Mouse (Mus musculus) forebrain, embryonic 11.5 days (tissue): ENCODE data around the gene Nsg1. TPM values are rescaled to one million over a fixed set of nuclear protein-coding genes. Genes with fewer than 3 reads are reported as not detected.

Experiments
- ATAC-seq: fragments of 200-750 bp; cut with Nextera tagmentation; replicated peaks from 2 replicates; pipeline ENCODE4 v1.8.0; 2017; ENCODE audit warnings: moderate TSS enrichment; ENCODE audit not compliant: low FRiP score
- DNase-seq: peaks from one replicate; pipeline ENCODE4 v3.0.0-alpha.2; 2017; ENCODE audit warnings: low spot score
- H3K27ac ChIP-seq: fragments of 300-500 bp; sonication (generic); 2 replicates; pipeline ENCODE4 v1.5.1; 2014; ENCODE audit warnings: low read depth, low read length
- H3K27me3 ChIP-seq: fragments of 300-500 bp; sonication (generic); 2 replicates; pipeline ENCODE4 v1.6.1; 2014; ENCODE audit warnings: mild to moderate bottlenecking, low read length, mixed read lengths; ENCODE audit not compliant: control insufficient read depth, insufficient read depth
- H3K36me3 ChIP-seq: fragments of 300-500 bp; sonication (generic); 2 replicates; pipeline ENCODE4 v1.6.1; 2014; ENCODE audit warnings: mild to moderate bottlenecking, low read length, moderate library complexity, mixed read lengths; ENCODE audit not compliant: control insufficient read depth, insufficient read depth
- H3K4me1 ChIP-seq: fragments of 300-500 bp; sonication (generic); replicated peaks from 2 replicates; pipeline ENCODE4 v1.6.1; 2014; ENCODE audit warnings: low read length, mixed read lengths; ENCODE audit not compliant: control insufficient read depth, insufficient read depth
- H3K4me2 ChIP-seq: fragments of 300-500 bp; sonication (generic); 2 replicates; pipeline ENCODE4 v1.6.1; 2014; ENCODE audit warnings: low read depth, mild to moderate bottlenecking, low read length, moderate library complexity, mixed read lengths; ENCODE audit not compliant: severe bottlenecking
- H3K4me3 ChIP-seq: fragments of 300-500 bp; sonication (generic); 2 replicates; pipeline ENCODE4 v1.5.1; 2014; ENCODE audit warnings: low read depth, low read length
- H3K9ac ChIP-seq: fragments of 300-500 bp; sonication (generic); 2 replicates; pipeline ENCODE4 v1.6.1; 2014; ENCODE audit warnings: low read length
- H3K9me3 ChIP-seq: fragments of 300-500 bp; sonication (generic); 2 replicates; pipeline ENCODE4 v1.6.1; 2016; ENCODE audit warnings: low read length, mixed read lengths; ENCODE audit not compliant: control insufficient read depth
- WGBS: fragments of 180-500 bp; shearing (Covaris S2); extraction: QIAGEN DNeasy Blood & Tissue Kit; methylation state at CpG from one replicate; pipeline ENCODE4 v1.1.7; 2014; 5-methylcytosine and 5-hydroxymethylcytosine counted together
- polyA plus RNA-seq: library from polyadenylated mRNA; unstranded; fragments of >200 nt; fragmentation: Nextera tagmentation; extraction: Ambion mirVana; gene quantifications from 2 replicates; pipeline ENCODE4 v1.2.1, GENCODE M21; 2014

Nsg1 gene
- polyA plus RNA-seq, 1 experiment from 2014 or later: 54.3 TPM

DNA sequence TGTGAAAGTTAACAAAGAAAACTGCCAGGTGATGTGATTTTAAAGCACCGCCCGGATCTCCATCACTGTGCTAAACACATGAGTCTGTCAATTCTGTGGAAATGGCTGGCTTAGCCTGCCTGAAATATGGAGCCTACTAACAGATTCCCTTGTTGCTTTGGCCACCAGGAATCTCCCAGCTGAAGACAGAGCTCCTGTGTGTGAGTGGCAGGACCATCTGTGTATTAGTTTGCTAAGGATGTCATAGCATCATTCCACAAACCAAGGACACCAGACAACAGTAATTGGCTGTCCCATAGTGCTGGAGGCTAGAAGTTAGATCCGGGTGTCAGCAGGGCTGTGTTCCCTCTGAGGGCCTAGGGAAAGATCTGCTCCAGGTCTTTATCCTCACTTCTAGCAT, 31.2 kb upstream of the Nsg1 start:
- Histone ChIP-seq H3K4me1 (no peaks in the 10 kb centered on the region), H3K9ac (no peak overlapping the region), H3K4me3 (no peak overlapping the region), H3K4me2 (no peak overlapping the region), H3K27me3 (no peaks in the 10 kb centered on the region), H3K27ac (no peak overlapping the region), H3K9me3 (no peaks in the 10 kb centered on the region; the same call in 1 of the 2 replicates), H3K36me3 (no peaks in the 10 kb centered on the region)
- no peak for DNase-seq
- 95% methylated on average over 3 of the region's 3 CpGs for WGBS
- no peak for ATAC-seq

- Histone ChIP-seq H3K9ac (no peak overlapping the region), H3K27ac (no peak overlapping the region), H3K4me3 (no peak overlapping the region), H3K9me3 (no peaks in the 10 kb centered on the region; the same call in 1 of the 2 replicates), H3K36me3 (no peaks in the 10 kb centered on the region), H3K27me3 (no peaks in the 10 kb centered on the region), H3K4me2 (no peak overlapping the region), H3K4me1 (no peaks in the 10 kb centered on the region)
- DNase-seq: no peak
- ATAC-seq: no peak
- 85% methylated on average over 2 of the region's 2 CpGs for WGBS
Measured at GRCm38 (mm10) chr5:38187006-38187405, 27.3 kb upstream of the Nsg1 start.

GRCm38 (mm10) chr5:38184688-38185285, 25.1 kb upstream of the Nsg1 start:
- DNase-seq: no peak
- Histone ChIP-seq H3K9me3 (no peaks in the 10 kb centered on the region; the same call in 1 of the 2 replicates), H3K9ac (no peak overlapping the region), H3K4me3 (no peak overlapping the region), H3K4me1 (no peaks in the 10 kb centered on the region), H3K36me3 (no peaks in the 10 kb centered on the region), H3K27ac (no peak overlapping the region), H3K4me2 (no peak overlapping the region), H3K27me3 (no peaks in the 10 kb centered on the region)
- WGBS: 90% methylated on average over 6 of the region's 6 CpGs
- no peak for ATAC-seq

DNA sequence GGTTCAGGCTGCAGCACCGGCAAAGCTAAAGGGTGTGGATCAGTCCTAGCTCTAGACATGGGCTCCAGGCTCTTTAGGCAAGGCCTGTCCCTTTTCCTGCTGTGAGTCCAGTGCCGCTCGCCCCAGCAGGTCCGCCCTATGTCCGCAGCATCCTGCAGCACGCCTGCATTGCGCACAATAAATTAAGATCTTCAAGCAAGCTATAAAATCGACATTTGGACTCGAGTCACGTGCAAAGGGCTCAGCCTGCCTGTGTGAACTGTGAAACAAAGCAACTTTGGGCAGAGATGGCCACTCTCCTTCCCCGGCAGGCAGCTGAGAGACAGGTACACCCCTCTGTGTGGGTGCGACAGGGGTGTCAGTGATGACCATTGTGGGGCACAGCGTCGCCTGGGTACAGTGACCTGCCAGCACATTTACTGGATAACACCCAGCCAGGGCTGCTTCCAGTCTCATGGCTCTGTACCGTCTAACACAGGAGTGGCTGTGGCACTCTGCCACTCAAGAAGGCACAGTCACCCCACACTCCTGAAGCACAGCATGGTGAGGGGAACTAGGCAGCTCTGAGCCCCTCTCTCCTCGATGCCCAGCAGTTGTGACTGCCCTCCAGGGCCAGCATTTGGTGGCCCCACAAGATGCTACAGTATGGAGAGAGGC, 14.7 kb upstream of the Nsg1 start:
- ATAC-seq: no peak
- WGBS: 86% methylated on average over 16 of the region's 16 CpGs
- Histone ChIP-seq H3K4me2 (no peak overlapping the region), H3K9me3 (no peaks in the 10 kb centered on the region), H3K9ac (no peak overlapping the region), H3K27ac (no peak overlapping the region), H3K27me3 (no peaks in the 10 kb centered on the region), H3K36me3 (no peaks in the 10 kb centered on the region), H3K4me3 (no peak overlapping the region), H3K4me1 (no peaks in the 10 kb centered on the region)
- no peak for DNase-seq

DNA sequence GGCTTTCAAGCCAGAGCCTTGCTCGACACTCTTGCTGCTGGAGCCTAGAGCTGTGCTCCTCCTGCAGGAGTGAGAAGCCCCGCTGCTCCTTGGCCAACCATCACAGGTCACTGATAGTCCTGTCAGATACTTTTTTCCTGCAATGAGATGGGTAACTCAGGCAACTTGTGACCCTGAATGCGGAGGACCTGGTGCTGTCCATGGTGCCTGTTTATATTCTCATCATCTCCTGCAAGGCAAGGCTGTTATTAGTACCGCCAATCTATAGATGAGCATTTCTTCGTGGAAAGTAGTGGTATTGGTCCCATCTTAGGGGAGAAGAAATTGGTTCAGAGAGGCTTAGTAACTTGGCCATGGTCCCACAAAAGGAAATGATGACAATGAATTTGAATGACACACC, 14.1 kb upstream of the Nsg1 start:
- Histone ChIP-seq H3K4me1 (no peaks in the 10 kb centered on the region), H3K9ac (no peak overlapping the region), H3K27me3 (no peaks in the 10 kb centered on the region), H3K36me3 (no peaks in the 10 kb centered on the region), H3K9me3 (no peaks in the 10 kb centered on the region), H3K4me2 (no peak overlapping the region), H3K4me3 (no peak overlapping the region), H3K27ac (no peak overlapping the region)
- no peak for ATAC-seq
- DNase-seq: no peak
- WGBS: 65% methylated on average over 5 of the region's 5 CpGs

- H3K36me3 ChIP-seq: no peaks in the 10 kb centered on the region
- no peaks in the 10 kb centered on the region for H3K27me3 ChIP-seq
- no peak overlapping the region for H3K27ac ChIP-seq
- no peak overlapping the region for H3K4me2 ChIP-seq
- ATAC-seq (no peak), DNase-seq (no peak)
- H3K4me1 ChIP-seq: no peaks in the 10 kb centered on the region
- H3K9me3 ChIP-seq: no peaks in the 10 kb centered on the region
- WGBS: 84% methylated on average over 11 of the region's 11 CpGs
- H3K4me3 ChIP-seq: no peak overlapping the region
- H3K9ac ChIP-seq: no peak overlapping the region
Measured at GRCm38 (mm10) chr5:38168497-38168896, 8.8 kb upstream of the Nsg1 start.

DNA sequence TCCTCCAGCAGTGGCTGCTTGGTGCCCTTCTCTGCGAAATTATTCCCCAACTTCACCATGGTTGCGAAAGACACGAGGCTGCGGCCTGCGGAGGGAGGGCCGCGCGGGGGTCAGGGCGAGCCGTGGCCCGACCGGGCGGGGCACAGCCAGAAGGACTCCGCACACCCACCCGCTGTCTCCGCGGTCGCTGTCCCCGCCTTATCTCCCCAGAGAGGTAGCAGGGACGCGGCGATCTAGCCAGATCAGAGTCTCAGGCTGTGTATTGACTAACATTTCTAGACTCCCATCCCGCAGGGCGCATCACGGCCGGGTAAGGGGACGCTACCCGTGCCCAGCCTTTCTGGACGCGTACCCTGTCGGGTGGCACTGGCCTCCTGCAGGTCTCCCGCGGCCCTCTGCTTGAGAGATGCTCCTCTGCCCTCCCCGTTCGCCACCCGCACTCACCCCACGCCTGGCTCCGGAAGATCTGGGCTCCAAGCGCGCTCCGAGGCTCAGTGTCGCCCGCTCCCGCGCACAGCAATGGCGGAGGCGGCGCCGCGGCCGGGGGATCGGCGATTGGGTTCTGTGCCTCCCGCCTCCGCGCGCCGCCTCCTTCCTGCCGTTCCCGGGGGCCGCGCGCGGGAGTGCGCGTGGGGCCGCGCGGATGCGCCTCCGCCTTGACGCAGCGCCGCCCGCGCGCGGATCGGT, 617 bp downstream of the Nsg1 start:
- no peaks in the 10 kb centered on the region for H3K9me3 ChIP-seq
- peak overlapping the region; percentile 99 for H3K9ac ChIP-seq
- peak; percentile 85 for DNase-seq
- H3K27ac ChIP-seq: peak overlapping the region; percentile 52; the same call in 1 of the 2 replicates
- 0% methylated on average over 79 of the region's 79 CpGs for WGBS
- H3K4me3 ChIP-seq: peak overlapping the region; percentile 86
- H3K27me3 ChIP-seq: 0 out of 2 replicates have a peak, but pooled peaks cover 4% of the 10 kb centered on the region
- H3K4me2 ChIP-seq: peak overlapping the region; percentile 70
- H3K4me1 ChIP-seq: peaks cover 3% of the 10 kb centered on the region; the same call in 1 of the 2 replicates
- ATAC-seq: peak; percentile 77
- peaks cover 30% of the 10 kb centered on the region for H3K36me3 ChIP-seq

DNA sequence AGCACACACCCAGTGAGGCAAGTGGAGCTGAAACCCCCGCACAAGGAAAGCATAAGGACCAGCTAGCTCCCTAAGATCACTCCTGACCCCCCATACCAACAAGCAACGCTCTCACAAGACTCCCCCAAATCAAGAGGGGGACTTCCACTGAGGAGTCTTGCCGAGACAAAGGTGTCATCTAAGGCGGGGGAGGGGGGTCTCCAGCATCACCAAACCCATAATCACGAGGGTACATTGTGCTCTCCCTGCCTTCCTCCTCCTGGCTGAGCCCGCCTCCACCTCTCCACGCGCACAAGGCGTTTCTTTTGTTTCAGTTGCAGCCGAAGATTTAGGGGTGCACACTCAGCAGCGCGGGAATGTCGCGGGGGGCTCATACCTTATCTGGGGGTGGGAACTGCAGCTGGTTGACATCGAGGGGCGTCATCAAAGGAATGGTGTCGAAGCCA, 1.2 kb downstream of the Nsg1 start:
- H3K4me3 ChIP-seq: peak overlapping the region; percentile 86
- H3K27me3 ChIP-seq: 0 out of 2 replicates have a peak, but pooled peaks cover 4% of the 10 kb centered on the region
- under 1% methylated on average over 17 of the region's 17 CpGs for WGBS
- peak overlapping the region; percentile 52; the same call in 1 of the 2 replicates for H3K27ac ChIP-seq
- peak overlapping the region; percentile 99 for H3K9ac ChIP-seq
- peak overlapping the region; percentile 70 for H3K4me2 ChIP-seq
- no peaks in the 10 kb centered on the region for H3K9me3 ChIP-seq
- peaks cover 32% of the 10 kb centered on the region for H3K36me3 ChIP-seq
- peak; percentile 75 for DNase-seq
- ATAC-seq: peak; percentile 45
- H3K4me1 ChIP-seq: peaks cover 3% of the 10 kb centered on the region; the same call in 1 of the 2 replicates
